Mouse (Mus musculus): ENCODE results near the gene Tceal9. TPM values are rescaled to one million over a fixed set of nuclear protein-coding genes. Genes with fewer than 3 reads are reported as not detected.

Tceal9 gene
- polyA plus RNA-seq, 1 experiment from 2014 or later: 515 TPM

DNA sequence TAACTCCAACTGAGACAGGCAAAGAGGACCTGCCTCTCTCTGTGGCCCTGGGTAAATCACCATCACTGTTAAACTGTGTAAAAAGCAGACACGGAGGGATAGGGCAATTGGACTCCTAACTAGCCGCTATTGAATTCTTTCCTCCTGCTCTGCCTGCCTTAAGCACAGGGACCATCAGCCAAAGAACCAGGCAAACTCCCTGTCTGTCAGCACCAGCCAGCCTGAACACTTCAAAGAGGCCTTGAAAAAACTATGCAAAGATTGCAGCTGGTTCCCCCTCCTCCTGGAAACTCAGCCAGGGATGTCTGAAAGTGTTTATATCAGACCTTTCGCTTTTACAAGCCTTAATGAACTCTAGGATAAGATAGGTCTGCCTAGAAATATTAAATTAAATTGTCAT lies 29.7 kb downstream of the Tceal9 start:
- ATAC-seq (ENCODE audit: insufficient number of reproducible peaks, insufficient read depth, low FRiP score, low read depth): no peak
- H3K27me3 ChIP-seq (ENCODE audit: control insufficient read depth, insufficient read depth, low read length): no peaks in the 10 kb centered on the region
- H3K4me1 ChIP-seq (ENCODE audit: control insufficient read depth in 2 of 2, insufficient read depth in 2 of 2, low read length in 2 of 2): peaks cover 0 to 3% of the 10 kb centered on the region in 2 experiments; a peak in 2 of 4 replicates
- H3K9me3 ChIP-seq (ENCODE audit: control insufficient read depth, low read length): no peaks in the 10 kb centered on the region
- H3K4me2 ChIP-seq (ENCODE audit: low read length): peak overlapping the region; percentile 18; the same call in 1 of the 2 replicates
- peaks cover 15% of the 10 kb centered on the region; the same call in 1 of the 2 replicates for H3K36me3 ChIP-seq (ENCODE audit: control insufficient read depth, insufficient read depth, low read length)
- WGBS: 30% methylated on average over 3 of the region's 3 CpGs
- peak overlapping the region; percentile 39 to 41; a peak in 2 of 4 replicates for H3K27ac ChIP-seq (replicated peaks in 1 of 2; ENCODE audit: control insufficient read depth in 1 of 2, insufficient read depth in 1 of 2, low read depth in 2 of 2, low read length in 2 of 2)
- H3K9ac ChIP-seq (ENCODE audit: low read length): no peak overlapping the region
- no peak overlapping the region for H3K4me3 ChIP-seq (ENCODE audit: control insufficient read depth in 1 of 2, insufficient read depth in 1 of 2, low read depth in 1 of 2, low read length in 2 of 2)

DNA sequence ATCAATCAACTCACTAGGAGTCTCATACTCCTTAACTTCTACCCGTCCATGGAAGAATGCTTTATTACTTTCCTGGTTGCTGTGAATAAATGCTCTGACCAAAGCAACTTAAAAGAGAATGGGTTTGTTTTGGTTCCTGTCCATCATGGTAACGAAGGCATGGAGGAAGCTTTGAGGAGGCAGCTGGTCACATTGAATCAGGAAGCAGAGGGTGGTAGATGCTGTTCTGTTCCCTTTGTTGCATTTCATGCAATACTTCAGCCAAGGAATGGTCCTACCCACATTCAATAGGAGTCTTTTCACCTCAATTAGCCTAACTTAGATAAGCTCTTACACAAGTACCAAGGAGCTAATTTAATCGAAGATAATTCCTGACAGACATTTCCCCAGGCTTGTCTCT lies 30.5 kb downstream of the Tceal9 start:
- Histone ChIP-seq H3K27ac (replicated peaks in 1 of 2; ENCODE audit: control insufficient read depth in 1 of 2, insufficient read depth in 1 of 2, low read depth in 2 of 2, low read length in 2 of 2) (no peak overlapping the region), H3K27me3 (ENCODE audit: control insufficient read depth, insufficient read depth, low read length) (no peaks in the 10 kb centered on the region), H3K9me3 (ENCODE audit: control insufficient read depth, low read length) (no peaks in the 10 kb centered on the region), H3K4me2 (ENCODE audit: low read length) (no peak overlapping the region), H3K36me3 (ENCODE audit: control insufficient read depth, insufficient read depth, low read length) (peaks cover 15% of the 10 kb centered on the region; the same call in 1 of the 2 replicates), H3K4me1 (ENCODE audit: control insufficient read depth in 2 of 2, insufficient read depth in 2 of 2, low read length in 2 of 2) (peaks cover 0 to 3% of the 10 kb centered on the region in 2 experiments; a peak in 2 of 4 replicates), H3K9ac (ENCODE audit: low read length) (no peak overlapping the region), H3K4me3 (ENCODE audit: control insufficient read depth in 1 of 2, insufficient read depth in 1 of 2, low read depth in 1 of 2, low read length in 2 of 2) (no peak overlapping the region)
- 53% methylated on average over 3 of the region's 3 CpGs for WGBS
- ATAC-seq (ENCODE audit: insufficient number of reproducible peaks, insufficient read depth, low FRiP score, low read depth): no peak

DNA sequence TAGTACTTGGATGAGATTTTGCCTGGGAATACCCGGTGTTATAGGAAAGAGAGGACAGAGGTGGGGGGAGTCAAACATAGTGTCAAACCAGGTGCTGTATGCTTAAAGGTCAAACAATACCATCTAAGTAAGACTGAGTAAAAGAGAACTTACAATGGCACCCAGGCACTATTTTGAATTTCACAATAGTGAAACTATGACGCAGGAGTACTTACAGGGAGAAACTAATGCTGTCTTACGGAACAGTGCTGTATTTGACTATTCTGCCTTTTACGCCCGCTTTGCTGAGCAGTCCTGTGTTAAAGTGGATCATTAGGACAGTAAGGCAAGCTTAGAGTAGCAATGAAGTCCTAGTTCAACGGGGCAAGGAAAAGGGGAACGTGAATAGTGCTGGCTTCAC lies 32.7 kb downstream of the Tceal9 start:
- Histone ChIP-seq H3K4me2 (ENCODE audit: low read length) (no peak overlapping the region), H3K9me3 (ENCODE audit: control insufficient read depth, low read length) (no peaks in the 10 kb centered on the region), H3K27ac (replicated peaks in 1 of 2; ENCODE audit: control insufficient read depth in 1 of 2, insufficient read depth in 1 of 2, low read depth in 2 of 2, low read length in 2 of 2) (no peak overlapping the region), H3K27me3 (ENCODE audit: control insufficient read depth, insufficient read depth, low read length) (no peaks in the 10 kb centered on the region), H3K36me3 (ENCODE audit: control insufficient read depth, insufficient read depth, low read length) (0 out of 2 replicates have a peak, but pooled peaks cover 3% of the 10 kb centered on the region), H3K9ac (ENCODE audit: low read length) (no peak overlapping the region), H3K4me1 (ENCODE audit: control insufficient read depth in 2 of 2, insufficient read depth in 2 of 2, low read length in 2 of 2) (no peaks in the 10 kb centered on the region), H3K4me3 (ENCODE audit: control insufficient read depth in 1 of 2, insufficient read depth in 1 of 2, low read depth in 1 of 2, low read length in 2 of 2) (no peak overlapping the region)
- 78% methylated on average over 7 of the region's 7 CpGs for WGBS
- no peak for ATAC-seq (ENCODE audit: insufficient number of reproducible peaks, insufficient read depth, low FRiP score, low read depth)

DNA sequence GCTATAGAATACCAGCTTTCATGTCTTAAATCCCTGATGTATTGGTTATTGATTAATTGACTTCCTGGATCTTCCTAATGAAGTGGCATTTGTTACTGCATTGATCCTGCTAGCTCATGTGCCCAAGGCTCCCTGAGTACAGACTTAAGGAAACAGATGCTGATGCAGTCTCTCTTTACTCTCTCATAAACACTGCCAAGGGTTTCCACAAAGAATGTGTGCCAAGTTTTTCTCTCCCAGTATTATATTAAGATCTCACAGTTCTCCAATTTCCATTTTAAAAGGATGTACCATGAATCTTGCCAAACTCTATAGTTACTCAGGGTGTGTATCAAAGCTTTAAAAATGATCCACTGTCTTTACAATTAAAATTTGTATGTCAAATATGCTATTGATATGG lies 33.5 kb downstream of the Tceal9 start:
- no peak for ATAC-seq (ENCODE audit: insufficient number of reproducible peaks, insufficient read depth, low FRiP score, low read depth)
- Histone ChIP-seq H3K9me3 (ENCODE audit: control insufficient read depth, low read length) (no peaks in the 10 kb centered on the region), H3K36me3 (ENCODE audit: control insufficient read depth, insufficient read depth, low read length) (no peaks in the 10 kb centered on the region), H3K4me2 (ENCODE audit: low read length) (no peak overlapping the region), H3K27ac (replicated peaks in 1 of 2; ENCODE audit: control insufficient read depth in 1 of 2, insufficient read depth in 1 of 2, low read depth in 2 of 2, low read length in 2 of 2) (no peak overlapping the region), H3K27me3 (ENCODE audit: control insufficient read depth, insufficient read depth, low read length) (no peaks in the 10 kb centered on the region), H3K9ac (ENCODE audit: low read length) (no peak overlapping the region), H3K4me1 (ENCODE audit: control insufficient read depth in 2 of 2, insufficient read depth in 2 of 2, low read length in 2 of 2) (no peaks in the 10 kb centered on the region), H3K4me3 (ENCODE audit: control insufficient read depth in 1 of 2, insufficient read depth in 1 of 2, low read depth in 1 of 2, low read length in 2 of 2) (no peak overlapping the region)

DNA sequence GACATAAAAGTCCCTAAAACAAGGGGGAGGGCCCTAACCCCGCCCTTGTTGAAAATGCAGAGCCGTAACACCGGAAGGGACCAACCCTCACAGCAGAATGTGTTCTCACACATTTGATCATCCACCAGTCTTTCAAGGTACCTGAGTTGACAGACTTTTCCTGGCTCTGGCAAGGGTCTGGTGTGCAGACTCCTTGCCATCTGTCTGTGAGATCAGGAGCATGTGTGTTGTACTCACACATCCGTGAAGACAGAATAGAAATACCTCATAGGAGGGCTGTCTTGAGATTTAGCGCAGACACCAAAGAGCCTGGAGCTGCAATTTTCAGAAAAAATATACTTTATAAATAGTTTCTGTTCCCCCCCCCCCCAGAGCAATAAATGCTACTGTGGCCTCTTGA lies 34.5 kb downstream of the Tceal9 start:
- Histone ChIP-seq H3K9ac (ENCODE audit: low read length) (no peak overlapping the region), H3K4me3 (ENCODE audit: control insufficient read depth in 1 of 2, insufficient read depth in 1 of 2, low read depth in 1 of 2, low read length in 2 of 2) (no peak overlapping the region), H3K4me2 (ENCODE audit: low read length) (no peak overlapping the region), H3K9me3 (ENCODE audit: control insufficient read depth, low read length) (no peaks in the 10 kb centered on the region), H3K36me3 (ENCODE audit: control insufficient read depth, insufficient read depth, low read length) (no peaks in the 10 kb centered on the region), H3K27me3 (ENCODE audit: control insufficient read depth, insufficient read depth, low read length) (no peaks in the 10 kb centered on the region), H3K27ac (replicated peaks in 1 of 2; ENCODE audit: control insufficient read depth in 1 of 2, insufficient read depth in 1 of 2, low read depth in 2 of 2, low read length in 2 of 2) (no peak overlapping the region), H3K4me1 (ENCODE audit: control insufficient read depth in 2 of 2, insufficient read depth in 2 of 2, low read length in 2 of 2) (no peaks in the 10 kb centered on the region)
- WGBS: 73% methylated on average over 5 of the region's 5 CpGs
- ATAC-seq (ENCODE audit: insufficient number of reproducible peaks, insufficient read depth, low FRiP score, low read depth): no peak

DNA sequence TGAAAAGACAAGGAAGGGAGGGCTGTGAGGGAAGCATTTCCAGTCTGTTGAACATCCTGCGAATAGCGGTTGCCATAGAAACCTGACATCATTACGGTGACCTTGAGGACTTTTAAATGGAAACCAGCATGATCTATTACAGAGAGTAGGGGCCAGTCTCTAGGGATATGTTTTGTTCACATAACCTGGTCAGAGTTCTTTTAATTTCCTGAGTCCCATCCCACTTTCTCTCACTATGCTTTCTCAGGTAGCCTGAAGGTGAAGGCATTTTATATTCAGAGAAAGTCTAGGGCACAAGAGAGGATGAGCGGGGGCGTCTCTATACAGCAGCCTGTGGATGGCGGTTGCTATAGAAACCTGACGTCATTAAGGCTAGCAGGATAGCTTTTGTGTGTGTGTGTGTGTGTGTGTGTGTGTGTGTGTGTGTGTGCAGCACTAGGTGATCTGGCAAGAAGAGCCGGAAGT lies 46.0 kb downstream of the Tceal9 start:
- H3K9me3 ChIP-seq (ENCODE audit: control insufficient read depth, low read length): no peaks in the 10 kb centered on the region
- no peak for ATAC-seq (ENCODE audit: insufficient number of reproducible peaks, insufficient read depth, low FRiP score, low read depth)
- H3K4me3 ChIP-seq (ENCODE audit: control insufficient read depth in 1 of 2, insufficient read depth in 1 of 2, low read depth in 1 of 2, low read length in 2 of 2): no peak overlapping the region
- 37% methylated on average over 8 of the region's 8 CpGs for WGBS
- no peaks in the 10 kb centered on the region for H3K27me3 ChIP-seq (ENCODE audit: control insufficient read depth, insufficient read depth, low read length)
- H3K27ac ChIP-seq (replicated peaks in 1 of 2; ENCODE audit: control insufficient read depth in 1 of 2, insufficient read depth in 1 of 2, low read depth in 2 of 2, low read length in 2 of 2): no peak overlapping the region
- H3K4me1 ChIP-seq (ENCODE audit: control insufficient read depth in 2 of 2, insufficient read depth in 2 of 2, low read length in 2 of 2): no peaks in the 10 kb centered on the region
- H3K36me3 ChIP-seq (ENCODE audit: control insufficient read depth, insufficient read depth, low read length): no peaks in the 10 kb centered on the region
- no peak overlapping the region for H3K4me2 ChIP-seq (ENCODE audit: low read length)
- H3K9ac ChIP-seq (ENCODE audit: low read length): no peak overlapping the region

Other genes starting within 250 kb of the Tceal9 start
- 27.5 and 27.6 TPM in 2 replicates for gene Arxes1, start 211.7 kb upstream of the Tceal9 start, polyA plus RNA-seq (2014; fragmentation: Nextera tagmentation; extraction: Ambion mirVana)
- 13.5 and 18.9 TPM in 2 replicates for gene Bex2, start 176.8 kb upstream of the Tceal9 start, polyA plus RNA-seq (2014; fragmentation: Nextera tagmentation; extraction: Ambion mirVana)
- 0.42 and 0.59 TPM in 2 replicates for gene Nxf3, start 159.8 kb upstream of the Tceal9 start, polyA plus RNA-seq (2014; fragmentation: Nextera tagmentation; extraction: Ambion mirVana)
- gene Bex4, start 106.1 kb upstream of the Tceal9 start, polyA plus RNA-seq (2014; fragmentation: Nextera tagmentation; extraction: Ambion mirVana): 215 and 217 TPM in 2 replicates
- gene Tceal8, start 72.7 kb upstream of the Tceal9 start, polyA plus RNA-seq (2014; fragmentation: Nextera tagmentation; extraction: Ambion mirVana): 263 and 279 TPM in 2 replicates
- 5.6 and 6.9 TPM in 2 replicates for gene Tceal5, start 41.2 kb upstream of the Tceal9 start, polyA plus RNA-seq (2014; fragmentation: Nextera tagmentation; extraction: Ambion mirVana)
- gene Tceal7, start 30.3 kb upstream of the Tceal9 start, polyA plus RNA-seq (2014; fragmentation: Nextera tagmentation; extraction: Ambion mirVana): 16.0 and 16.7 TPM in 2 replicates
- gene Bex1, start 29.6 kb upstream of the Tceal9 start, polyA plus RNA-seq (2014; fragmentation: Nextera tagmentation; extraction: Ambion mirVana): 232 and 239 TPM in 2 replicates
- 499 and 525 TPM in 2 replicates for gene Bex3, start 25.2 kb downstream of the Tceal9 start, polyA plus RNA-seq (2014; fragmentation: Nextera tagmentation; extraction: Ambion mirVana)

Measured in heart, embryonic 14.5 days (tissue).